In genomic region chr11:73007698-73008481, GRCm38 (mm10) we compare ENCODE assay signal across 7 mouse cellular contexts. TPM values are rescaled to one million over a fixed set of nuclear protein-coding genes. Genes with fewer than 3 reads are reported as not detected.
DNase-seq lines count a peak whose midpoint lies in the region; ATAC-seq and TF ChIP-seq lines count a peak whose summit lies in the region.

No protein-coding gene starts in this region.

- DNase-seq in left cerebral cortex, adult 2 months (ENCODE audit: extremely low spot score in 1 of 2, low spot score in 2 of 2): peak; percentile 42 to 66
- no peak for DNase-seq in left cerebral cortex, adult 8-10 months (ENCODE audit: low spot score in 2 of 2)
- DNase-seq in G1E (ENCODE audit: low spot score): no peak
- DNase-seq in brain, adult 2 months (ENCODE audit: low read depth, low spot score): peak; percentile 67
- DNase-seq in gastrocnemius, postnatal 4 days (ENCODE audit: low spot score in 2 of 2): peak; percentile 55 to 79
- peak; percentile 65 for DNase-seq in lung, adult 2 months
- DNase-seq in right cerebral cortex, postnatal 25 days: peak; percentile 49

- peaks cover 15% of the 10 kb centered on the region for H3K36me3 ChIP-seq in G1E (replicated peaks)

- peaks cover 12% of the 10 kb centered on the region for H3K4me1 ChIP-seq in G1E (ENCODE audit: insufficient read depth, low read depth, low read length)
- H3K4me1 ChIP-seq in lung, adult 2 months (ENCODE audit: control insufficient read depth, insufficient read depth, low read length): no peaks in the 10 kb centered on the region

- H3K4me3 ChIP-seq in left cerebral cortex, adult 2 months: no peak overlapping the region
- H3K4me3 ChIP-seq in G1E (ENCODE audit: low read depth, low read length): no peak overlapping the region
- no peak overlapping the region for H3K4me3 ChIP-seq in lung, adult 2 months (replicated peaks; ENCODE audit: extremely low read depth, low read depth, low read length)

- intact Hi-C loops in left cerebral cortex, adult 2 months (cut with DNase I): loop anchor here (2.0 kb wide), 2 partner anchors 41 to 99 kb away; no protein-coding TSS in a partner anchor

- no peak for ATAC-seq in G1E (ENCODE audit: extremely low read depth, insufficient number of reproducible peaks, low FRiP score, poor library complexity, severe bottlenecking)

- no peaks in the 10 kb centered on the region for H3K9me3 ChIP-seq in G1E (replicated peaks)

- no peak overlapping the region for H3K27ac ChIP-seq in left cerebral cortex, adult 2 months

- 55% methylated on average over 11 of the region's 11 CpGs for WGBS in lung, adult 2 months

- peak; percentile 83 for TF ChIP-seq CTCF in left cerebral cortex, adult 2 months (IDR thresholded peaks at IDR 0.05)
- TF ChIP-seq CTCF in G1E (IDR thresholded peaks at IDR 0.05; ENCODE audit: low read depth, low read length): peak; percentile 61
- TF ChIP-seq CTCF in lung, adult 2 months (IDR thresholded peaks at IDR 0.05; ENCODE audit: insufficient read depth, low read length): peak; percentile 86

- peaks cover 35% of the 10 kb centered on the region for H3K27me3 ChIP-seq in G1E (ENCODE audit: insufficient read depth, low read length)

- no peak for TF ChIP-seq POLR2A in lung, adult 2 months (IDR thresholded peaks at IDR 0.05; ENCODE audit: borderline replicate concordance, extremely low read depth, low read depth, low read length)

RNA-seq across cellular contexts. Expression of gene P2rx1, which starts 9.0 kb away (rescaled TPM):
- under 1 TPM; 0.20 to 0.40 TPM for total RNA-seq in left cerebral cortex, adult 2 months (2021)
- under 1 TPM; 0.21 to 0.89 (median 0.41) TPM for total RNA-seq in left cerebral cortex, adult 8-10 months (2022)
- 11.4 and 12.0 TPM in 2 replicates for total RNA-seq in G1E (2014; fragmentation: Nextera tagmentation)
- total RNA-seq in G1E (2017): 46.9 and 53.7 TPM in 2 replicates
- 11.7 and 14.8 TPM in 2 replicates for polyA plus RNA-seq in G1E (2012)
- 1 to 10 TPM; 2.3 to 3.1 TPM for total RNA-seq in gastrocnemius, postnatal 4 days (2021)
- 3.2 and 4.4 TPM in 2 replicates for polyA plus RNA-seq in lung, adult 2 months (2012; rRNA removed)

RNA-seq across cellular contexts. Expression of gene Camkk1, which starts 10.9 kb away (rescaled TPM):
- 100 to 1,000 TPM; 118 to 126 TPM for total RNA-seq in left cerebral cortex, adult 2 months (2021)
- total RNA-seq in left cerebral cortex, adult 8-10 months (2022): 100 to 1,000 TPM; 107 to 111 (median 108) TPM
- total RNA-seq in G1E (2014; fragmentation: Nextera tagmentation): 1.9 and 4.2 TPM in 2 replicates
- 13.1 and 13.8 TPM in 2 replicates for total RNA-seq in G1E (2017)
- 8.9 and 9.9 TPM in 2 replicates for polyA plus RNA-seq in G1E (2012)
- total RNA-seq in gastrocnemius, postnatal 4 days (2021): 1 to 10 TPM; 5.4 to 6.2 TPM
- polyA plus RNA-seq in lung, adult 2 months (2012; rRNA removed): 8.7 and 9.3 TPM in 2 replicates

RNA-seq across cellular contexts. Expression of gene Ncbp3, which starts 39.7 kb away (rescaled TPM):
- total RNA-seq in left cerebral cortex, adult 2 months (2021): 10 to 100 TPM; 10.3 to 10.7 TPM
- total RNA-seq in left cerebral cortex, adult 8-10 months (2022): 1 to 10 TPM; 8.4 to 9.4 (median 9.2) TPM
- total RNA-seq in G1E (2014; fragmentation: Nextera tagmentation): 23.9 and 25.0 TPM in 2 replicates
- 20.0 and 24.2 TPM in 2 replicates for total RNA-seq in G1E (2017)
- polyA plus RNA-seq in G1E (2012): 11.2 and 13.3 TPM in 2 replicates
- 1 to 10 TPM; 8.6 to 10.0 TPM for total RNA-seq in gastrocnemius, postnatal 4 days (2021)
- polyA plus RNA-seq in lung, adult 2 months (2012; rRNA removed): 1.7 and 3.6 TPM in 2 replicates

RNA-seq across cellular contexts. Expression of gene Atp2a3, which starts 46.9 kb away (rescaled TPM):
- total RNA-seq in left cerebral cortex, adult 2 months (2021): 1 to 10 TPM; 6.9 to 7.0 TPM
- total RNA-seq in left cerebral cortex, adult 8-10 months (2022): 1 to 10 TPM; 6.5 to 8.0 (median 7.1) TPM
- total RNA-seq in G1E (2014; fragmentation: Nextera tagmentation) (56.9 and 63.9 TPM in 2 replicates), G1E (2017) (79.9 and 101 TPM in 2 replicates)
- polyA plus RNA-seq in G1E (2012): 79.0 and 95.8 TPM in 2 replicates
- total RNA-seq in gastrocnemius, postnatal 4 days (2021): 10 to 100 TPM; 19.0 to 24.8 TPM
- polyA plus RNA-seq in lung, adult 2 months (2012; rRNA removed): 253 and 256 TPM in 2 replicates

Comparison
In these comparisons a context has a peak if more than half of its experiments do, and no peak if none do; other contexts are left out.
1. DNase-seq: peak in left cerebral cortex, adult 2 months (2 of 2), brain, adult 2 months (single experiment), gastrocnemius, postnatal 4 days (2 of 2), lung, adult 2 months (single experiment) and right cerebral cortex, postnatal 25 days (single experiment); none in left cerebral cortex, adult 8-10 months (0 of 2) and G1E (single experiment).
2. RNA of gene Camkk1, which starts 10.9 kb away (total RNA-seq): 118 to 126 TPM in left cerebral cortex, adult 2 months and 107 to 111 TPM in left cerebral cortex, adult 8-10 months; 1.9 to 13.8 TPM in G1E and 5.4 to 6.2 TPM in gastrocnemius, postnatal 4 days; every median in the first group is over 4 times any median in the second.
3. Peak in every context shown above with its lines, with median percentiles within 50 percentile points of each other: CTCF ChIP-seq.